ENCODE assay signal across 20 mouse cellular contexts in the genomic region with DNA sequence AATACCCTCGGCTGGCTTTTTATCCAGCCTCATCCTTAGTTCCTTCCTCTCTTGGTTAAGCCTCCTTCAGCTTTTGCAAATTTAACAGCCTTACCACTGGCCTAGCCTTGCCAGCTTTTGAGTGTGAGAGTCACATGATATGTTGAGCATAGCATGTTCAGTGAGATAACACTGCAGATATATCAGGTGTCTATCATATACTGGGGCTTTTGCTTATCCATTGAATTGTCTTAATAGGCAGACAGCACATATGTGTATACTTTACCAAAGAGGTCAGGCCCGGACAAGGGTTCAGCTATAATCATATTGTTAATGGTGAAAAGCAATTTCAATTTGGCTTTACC. TPM values are rescaled to one million over a fixed set of nuclear protein-coding genes. Genes with fewer than 3 reads are reported as not detected.
DNase-seq lines count a peak whose midpoint lies in the region; ATAC-seq and TF ChIP-seq lines count a peak whose summit lies in the region.
"Had no signal": no experiment of that assay in that cellular context is flagged by ENCODE, and none has a peak within 500 bp of the region (broad histone marks: within the 10 kb centered on the region; RNA-seq: fewer than 3 reads in every experiment).

No protein-coding gene starts in this region.

- no peaks in the 10 kb centered on the region for H3K79me2 ChIP-seq in MEL (ENCODE audit: control insufficient read depth, insufficient read depth, low read length, poor library complexity)

- TF ChIP-seq RAD21 in MEL (IDR thresholded peaks at IDR 0.05; ENCODE audit: low read depth, low read length): no peak

- H3K4me1 ChIP-seq in heart, postnatal 0 days (ENCODE audit: control insufficient read depth, insufficient read depth): peaks cover 7% of the 10 kb centered on the region; the same call in 1 of the 2 replicates
- H3K4me1 ChIP-seq in MEL (ENCODE audit: control insufficient read depth in 1 of 2, insufficient read depth in 2 of 2, low read length in 2 of 2): peaks cover 2 to 17% of the 10 kb centered on the region in 2 experiments
- peaks cover 6% of the 10 kb centered on the region; the same call in 1 of the 2 replicates for H3K4me1 ChIP-seq in embryonic fibroblast, embryonic 13.5 days (ENCODE audit: control insufficient read depth, insufficient read depth, low read length)
- H3K4me1 ChIP-seq: embryonic facial prominence, embryonic 10.5 days; hindbrain, embryonic 15.5 days; midbrain, embryonic 15.5 days had no signal

- no peak overlapping the region for H3K4me3 ChIP-seq in heart, postnatal 0 days (ENCODE audit: low read depth, low read length)
- H3K4me3 ChIP-seq in MEL (ENCODE audit: control insufficient read depth in 1 of 2, insufficient read depth in 1 of 2, low read depth in 2 of 2, low read length in 2 of 2): no peak overlapping the region
- H3K4me3 ChIP-seq in embryonic fibroblast, embryonic 13.5 days (ENCODE audit: insufficient read depth, low read length): no peak overlapping the region; the same call in 1 of the 2 replicates
- H3K4me3 ChIP-seq: embryonic facial prominence, embryonic 10.5 days; hindbrain, embryonic 15.5 days; midbrain, embryonic 15.5 days; stomach, embryonic 15.5 days had no signal

- H3K27me3 ChIP-seq in heart, postnatal 0 days (ENCODE audit: control insufficient read depth, insufficient read depth, low read length): no peaks in the 10 kb centered on the region
- no peaks in the 10 kb centered on the region for H3K27me3 ChIP-seq in MEL (ENCODE audit: control insufficient read depth in 1 of 2, insufficient read depth in 2 of 2, low read length in 2 of 2)
- H3K27me3 ChIP-seq: hindbrain, embryonic 15.5 days; midbrain, embryonic 15.5 days; stomach, embryonic 15.5 days had no signal

- WGBS in heart, postnatal 0 days: 49% methylated on average over 2 of the region's 2 CpGs

- TF ChIP-seq CTCF in heart, postnatal 0 days (IDR thresholded peaks at IDR 0.05; ENCODE audit: low read depth): no peak
- TF ChIP-seq CTCF in MEL (IDR thresholded peaks at IDR 0.05 in 2 of 3, conservative IDR thresholded peaks at IDR 0.05 in 1 of 3; ENCODE audit: control insufficient read depth in 1 of 3, insufficient read depth in 1 of 3, low read depth in 2 of 3, low read length in 3 of 3, poor library complexity in 1 of 3, severe bottlenecking in 1 of 3): no peak
- no peak for TF ChIP-seq CTCF in embryonic fibroblast, embryonic 13.5 days (IDR thresholded peaks at IDR 0.05; ENCODE audit: borderline replicate concordance, insufficient read depth, low read length)

- no peak overlapping the region for H3K9ac ChIP-seq in heart, postnatal 0 days (replicated peaks; ENCODE audit: low read depth, low read length)
- H3K9ac ChIP-seq in MEL (ENCODE audit: control insufficient read depth, low read depth, low read length, poor library complexity, severe bottlenecking): no peak overlapping the region
- H3K9ac ChIP-seq: hindbrain, embryonic 15.5 days; midbrain, embryonic 15.5 days; stomach, embryonic 15.5 days had no signal

- intact Hi-C loops in heart, postnatal 36 days (cut with DNase I): no loop called here

- DNase-seq in heart, postnatal 0 days (ENCODE audit: low spot score): no peak
- no peak for DNase-seq in heart, postnatal 36 days
- DNase-seq in MEL (ENCODE audit: low read depth, low spot score): no peak
- no peak for DNase-seq in left cerebral cortex, adult 9 months (ENCODE audit: low spot score in 2 of 2)
- no peak for DNase-seq in thymus, postnatal 10 days (ENCODE audit: low spot score in 2 of 2)
- DNase-seq in urinary bladder, postnatal 25 days (ENCODE audit: low spot score): no peak
- DNase-seq: B cell, adult 2 months; cerebellum, adult 11 months; cerebellum, postnatal 25 days; spleen, adult 18-20 months; thymus, adult 2 months had no signal

- no peak for TF ChIP-seq POLR2A in MEL (IDR thresholded peaks at IDR 0.05; ENCODE audit: control insufficient read depth in 1 of 2, insufficient read depth in 1 of 2, low read depth in 1 of 2, low read length in 2 of 2, poor library complexity in 1 of 2)
- TF ChIP-seq POLR2A in embryonic fibroblast, embryonic 13.5 days (IDR thresholded peaks at IDR 0.05; ENCODE audit: low read depth, low read length): no peak

- no peaks in the 10 kb centered on the region for H3K9me3 ChIP-seq in heart, postnatal 0 days (replicated peaks; ENCODE audit: control insufficient read depth, low read length)
- no peaks in the 10 kb centered on the region for H3K9me3 ChIP-seq in MEL (replicated peaks; ENCODE audit: insufficient read depth, low read length)
- H3K9me3 ChIP-seq: embryonic facial prominence, embryonic 10.5 days; hindbrain, embryonic 15.5 days; midbrain, embryonic 15.5 days; stomach, embryonic 15.5 days had no signal

- TF ChIP-seq EP300 in heart, postnatal 0 days (IDR thresholded peaks at IDR 0.05; ENCODE audit: low read depth): no peak
- TF ChIP-seq EP300 in MEL (IDR thresholded peaks at IDR 0.05; ENCODE audit: low read depth in 1 of 2, low read length in 2 of 2): no peak; a peak in 1 of 4 replicates

- H3K4me2 ChIP-seq in heart, postnatal 0 days (ENCODE audit: low read depth, low read length): 0 out of 2 replicates have a peak overlapping the region, but pooled peaks have one; percentile 11
- H3K4me2 ChIP-seq: hindbrain, embryonic 15.5 days; midbrain, embryonic 15.5 days; stomach, embryonic 15.5 days had no signal

- H3K36me3 ChIP-seq in heart, postnatal 0 days (replicated peaks; ENCODE audit: control insufficient read depth, insufficient read depth, low read length): no peaks in the 10 kb centered on the region
- peaks cover 0 to 23% of the 10 kb centered on the region in 2 experiments; a peak in 2 of 4 replicates for H3K36me3 ChIP-seq in MEL (ENCODE audit: control insufficient read depth in 1 of 2, insufficient read depth in 2 of 2, low read length in 2 of 2)
- H3K36me3 ChIP-seq: embryonic facial prominence, embryonic 10.5 days; hindbrain, embryonic 15.5 days; midbrain, embryonic 15.5 days; stomach, embryonic 15.5 days had no signal

- H3K27ac ChIP-seq in heart, postnatal 0 days (ENCODE audit: low read depth): no peak overlapping the region
- peak overlapping the region; percentile 41; the same call in 1 of the 2 replicates for H3K27ac ChIP-seq in MEL (ENCODE audit: control insufficient read depth, low read depth, low read length)
- H3K27ac ChIP-seq in embryonic fibroblast, embryonic 13.5 days (ENCODE audit: insufficient read depth, low read length): 0 out of 2 replicates have a peak overlapping the region, but pooled peaks have one; percentile 28
- H3K27ac ChIP-seq: embryonic facial prominence, embryonic 10.5 days; hindbrain, embryonic 15.5 days; kidney, postnatal 0 days; midbrain, embryonic 15.5 days; stomach, embryonic 15.5 days had no signal

- no peak for ATAC-seq in heart, postnatal 0 days (ENCODE audit: insufficient read depth, low read depth)
- 0 out of 2 replicates have a peak, but pooled peaks have one; percentile 10 for ATAC-seq in megakaryocyte, adult 5-6 weeks (ENCODE audit: poor library complexity, severe bottlenecking)
- ATAC-seq: forebrain, embryonic 16.5 days; midbrain, embryonic 15.5 days had no signal

TF ChIP-seq in MEL, 35 proteins besides CTCF, POLR2A, EP300 and RAD21:
- TF ChIP-seq ZC3H11A (IDR thresholded peaks at IDR 0.05; ENCODE audit: low read depth, low read length) (no peak), TCF12 (IDR thresholded peaks at IDR 0.05; ENCODE audit: low read depth, low read length) (no peak), MYC (IDR thresholded peaks at IDR 0.05; ENCODE audit: low read depth, low read length) (no peak), GABPA (IDR thresholded peaks at IDR 0.05; ENCODE audit: low read depth, low read length) (no peak), USF1 (IDR thresholded peaks at IDR 0.05; ENCODE audit: low read depth, low read length) (peak; percentile 70; the same call in 1 of the 2 replicates), USF2 (IDR thresholded peaks at IDR 0.05; ENCODE audit: borderline replicate concordance in 1 of 2, insufficient read depth in 1 of 2, low read depth in 1 of 2, low read length in 2 of 2) (no peak)
TF ChIP-seq in MEL: peak in this region for 1.

RNA-seq across cellular contexts. Expression of a gene that starts 32.2 kb away (rescaled TPM):
- 2.4 and 3.0 TPM in 2 replicates for total RNA-seq in heart, postnatal 0 days (2014; rRNA removed; ENCODE audit: low replicate concordance)
- 1.9 and 2.3 TPM in 2 replicates for polyA plus RNA-seq in heart, postnatal 0 days (2015; fragmentation: Nextera tagmentation; extraction: Ambion mirVana)
- 1 to 10 TPM; 5.2 to 10.0 TPM for total RNA-seq in heart, postnatal 36 days (2021)
- total RNA-seq in MEL (2012; rRNA removed): not detected in 2 replicates
- not detected for polyA plus RNA-seq in MEL (2012; ENCODE audit: insufficient read depth in 1 of 2, insufficient read length in 2 of 2, low read depth in 1 of 2, low replicate concordance in 2 of 2, missing spikeins in 1 of 2)
- 9.0 and 11.7 TPM in 2 replicates for polyA plus RNA-seq in embryonic fibroblast, embryonic 13.5 days (2011; ENCODE audit: insufficient read length, low read depth, missing spikeins)
- 0.14 TPM in 1 of 2 replicates, not detected in the other for total RNA-seq in megakaryocyte, adult 5-6 weeks (2015)
- total RNA-seq in megakaryocyte, adult 5-6 weeks (2017): 0.04 and 0.15 TPM in 2 replicates
- total RNA-seq: granulocyte monocyte progenitor cell, adult 5-6 weeks had no signal

RNA-seq across cellular contexts. Expression of a gene that starts 38.4 kb away (rescaled TPM):
- 10.0 and 12.4 TPM in 2 replicates for total RNA-seq in heart, postnatal 0 days (2014; rRNA removed; ENCODE audit: low replicate concordance)
- 6.3 and 7.0 TPM in 2 replicates for polyA plus RNA-seq in heart, postnatal 0 days (2015; fragmentation: Nextera tagmentation; extraction: Ambion mirVana)
- 1 to 10 TPM; 5.1 to 7.5 TPM for total RNA-seq in heart, postnatal 36 days (2021)
- 23.7 and 29.1 TPM in 2 replicates for total RNA-seq in MEL (2012; rRNA removed)
- 10 to 100 TPM in 1 of 2 experiments, not detected in 1; 60.1 TPM for polyA plus RNA-seq in MEL (2012; ENCODE audit: insufficient read depth in 1 of 2, insufficient read length in 2 of 2, low read depth in 1 of 2, low replicate concordance in 2 of 2, missing spikeins in 1 of 2)
- polyA plus RNA-seq in embryonic fibroblast, embryonic 13.5 days (2011; ENCODE audit: insufficient read length, low read depth, missing spikeins): 9.2 and 11.5 TPM in 2 replicates
- total RNA-seq in megakaryocyte, adult 5-6 weeks (2015): 1.9 and 3.2 TPM in 2 replicates
- total RNA-seq in megakaryocyte, adult 5-6 weeks (2017): 4.7 and 5.8 TPM in 2 replicates
